Mouse (Mus musculus): Measurements from ENCODE around the gene Ccnjl. TPM values are rescaled to one million over a fixed set of nuclear protein-coding genes. Genes with fewer than 3 reads are reported as not detected.
A peak's percentile ranks its signal among the peaks of the same experiment; 100 is the strongest.

The Ccnjl gene
- polyA plus RNA-seq, 1 experiment from 2014 or later: 23.3 TPM

DNA sequence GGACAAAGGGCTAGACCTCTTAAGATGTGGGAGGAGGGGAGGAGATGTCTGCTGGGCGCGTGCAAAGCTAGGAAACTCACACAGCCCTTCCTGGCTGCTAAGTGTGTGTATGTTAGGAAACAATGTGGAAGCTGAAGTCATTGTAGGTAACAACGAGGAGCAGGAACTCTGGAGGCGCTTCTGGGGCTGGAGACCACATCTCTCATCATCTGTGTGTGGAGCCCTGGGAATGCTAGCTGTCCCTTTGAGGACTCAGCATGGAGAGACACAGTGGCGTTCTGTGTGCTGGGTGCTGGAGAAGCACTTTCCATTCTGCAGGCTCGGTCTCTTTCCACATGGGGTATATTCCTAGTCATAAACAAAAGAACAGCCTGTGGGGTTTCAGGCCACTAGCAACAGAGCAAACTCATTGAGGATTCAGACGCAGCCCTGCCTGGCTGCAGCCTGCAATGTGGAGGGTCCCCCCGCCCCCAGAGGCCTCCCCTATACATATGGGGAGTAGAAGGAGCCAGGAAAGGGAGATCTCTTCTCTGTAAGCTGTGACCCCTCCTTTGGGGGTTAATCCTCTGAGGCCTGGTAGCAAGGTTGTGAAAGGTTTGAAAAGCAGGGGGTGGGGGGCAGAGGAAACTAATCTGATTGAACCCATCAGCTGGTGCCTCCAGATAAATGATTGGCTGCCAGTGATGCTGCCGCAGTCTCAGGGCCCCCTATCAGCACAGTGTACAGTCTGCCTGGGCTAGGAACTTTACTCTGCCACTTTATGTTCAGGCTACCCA, 47.0 kb downstream of the Ccnjl start:
- H3K9ac ChIP-seq: no peak overlapping the region
- peak overlapping the region; percentile 76 for H3K27ac ChIP-seq
- no peaks in the 10 kb centered on the region for H3K27me3 ChIP-seq
- no peak overlapping the region for H3K4me3 ChIP-seq
- peak overlapping the region; percentile 19 for H3K4me2 ChIP-seq
- peaks cover 11% of the 10 kb centered on the region; the same call in 1 of the 2 replicates for H3K36me3 ChIP-seq
- ATAC-seq (ENCODE audit: borderline replicate concordance, extremely low read depth, low FRiP score, low TSS enrichment): peak; percentile 73
- H3K4me1 ChIP-seq: peaks cover 22% of the 10 kb centered on the region
- H3K9me3 ChIP-seq: no peaks in the 10 kb centered on the region
- 16% methylated on average over 9 of the region's 9 CpGs for WGBS

DNA sequence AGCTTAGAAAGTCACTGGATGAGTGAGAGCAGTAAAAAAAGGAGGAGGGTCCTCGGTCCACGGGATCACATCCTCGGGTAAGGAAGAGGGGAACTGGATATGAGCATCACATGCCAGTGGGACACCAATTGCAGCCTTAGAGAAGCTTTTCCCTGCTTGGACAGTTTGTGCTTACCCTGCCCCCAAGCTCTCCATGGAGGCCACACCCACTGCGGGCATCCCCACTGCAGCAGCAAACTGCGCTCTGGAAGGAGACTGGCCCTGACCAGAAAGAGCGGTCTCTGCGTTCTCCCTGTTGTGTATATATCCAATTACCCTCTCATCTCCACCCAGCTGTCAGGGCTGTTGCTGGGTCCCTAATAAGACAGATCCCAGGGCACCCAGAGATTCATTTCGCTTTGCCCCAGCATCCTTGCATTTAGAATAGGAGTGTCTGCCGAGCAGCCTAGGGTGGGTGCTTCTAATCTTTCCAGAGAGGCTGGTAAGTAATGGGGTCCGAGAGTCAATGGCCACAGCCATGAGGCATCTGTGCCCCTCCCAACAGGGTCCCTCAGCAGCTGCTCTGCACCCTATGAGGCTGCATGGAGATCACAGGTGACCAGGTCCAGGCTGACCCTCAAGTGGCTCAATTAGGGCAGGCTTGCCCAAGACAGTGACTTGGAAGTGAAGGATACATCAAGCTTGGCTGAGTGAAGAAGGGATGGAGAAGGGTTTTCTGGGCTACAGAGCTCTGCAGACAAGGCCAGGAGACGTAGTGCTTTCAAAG, 49.3 kb downstream of the Ccnjl start:
- Histone ChIP-seq H3K27me3 (no peaks in the 10 kb centered on the region), H3K27ac (no peak overlapping the region), H3K4me2 (no peak overlapping the region), H3K9ac (no peak overlapping the region), H3K9me3 (no peaks in the 10 kb centered on the region), H3K4me1 (peaks cover 16% of the 10 kb centered on the region), H3K36me3 (peaks cover 25% of the 10 kb centered on the region), H3K4me3 (no peak overlapping the region)
- ATAC-seq (ENCODE audit: borderline replicate concordance, extremely low read depth, low FRiP score, low TSS enrichment): no peak
- 75% methylated on average over 11 of the region's 11 CpGs for WGBS

DNA sequence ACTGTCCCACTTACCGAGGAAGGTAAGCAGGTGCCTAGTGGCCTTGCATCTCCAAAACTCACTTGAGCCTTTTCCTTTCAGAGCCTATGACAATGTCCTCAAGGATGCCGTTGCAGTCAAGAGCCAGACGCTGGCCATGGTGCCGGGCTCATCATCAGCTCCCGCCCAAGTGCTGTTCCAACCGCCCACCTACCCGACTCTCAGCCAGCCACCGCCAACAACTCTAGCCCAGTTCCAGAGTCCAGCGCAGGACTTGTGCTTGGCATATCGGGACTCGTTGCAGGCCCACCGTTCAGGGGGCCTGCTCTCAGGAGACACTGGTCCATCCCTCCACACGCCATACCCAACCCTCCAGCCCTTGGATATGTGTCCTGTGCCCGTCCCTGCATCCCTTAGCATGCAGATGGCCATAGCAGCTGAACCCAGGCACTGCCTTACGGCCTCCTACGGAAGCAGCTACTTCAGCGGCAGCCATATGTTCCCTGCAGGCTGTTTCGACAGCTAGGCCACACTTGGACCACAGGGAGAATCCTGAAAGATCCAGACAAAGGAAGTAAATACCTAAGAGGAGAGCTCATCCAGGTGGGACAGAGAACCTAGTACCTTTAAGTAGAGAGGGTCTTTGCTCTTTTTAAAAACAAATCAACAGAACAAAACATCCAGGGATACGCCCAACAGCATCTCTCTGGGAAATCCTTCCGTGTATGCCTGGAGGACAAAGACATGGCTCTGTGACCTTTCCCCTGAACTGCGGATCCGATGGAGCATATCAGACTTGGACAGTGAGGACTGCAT, 56.8 kb downstream of the Ccnjl start:
- no peaks in the 10 kb centered on the region for H3K9me3 ChIP-seq
- no peaks in the 10 kb centered on the region for H3K27me3 ChIP-seq
- ATAC-seq (ENCODE audit: borderline replicate concordance, extremely low read depth, low FRiP score, low TSS enrichment): no peak; the same call in 1 of the 2 replicates
- 89% methylated on average over 22 of the region's 22 CpGs for WGBS
- peaks cover 5% of the 10 kb centered on the region; the same call in 1 of the 2 replicates for H3K4me1 ChIP-seq
- no peak overlapping the region for H3K9ac ChIP-seq
- H3K4me2 ChIP-seq: no peak overlapping the region
- H3K4me3 ChIP-seq: no peak overlapping the region
- H3K27ac ChIP-seq: no peak overlapping the region
- peaks cover 60% of the 10 kb centered on the region for H3K36me3 ChIP-seq

DNA sequence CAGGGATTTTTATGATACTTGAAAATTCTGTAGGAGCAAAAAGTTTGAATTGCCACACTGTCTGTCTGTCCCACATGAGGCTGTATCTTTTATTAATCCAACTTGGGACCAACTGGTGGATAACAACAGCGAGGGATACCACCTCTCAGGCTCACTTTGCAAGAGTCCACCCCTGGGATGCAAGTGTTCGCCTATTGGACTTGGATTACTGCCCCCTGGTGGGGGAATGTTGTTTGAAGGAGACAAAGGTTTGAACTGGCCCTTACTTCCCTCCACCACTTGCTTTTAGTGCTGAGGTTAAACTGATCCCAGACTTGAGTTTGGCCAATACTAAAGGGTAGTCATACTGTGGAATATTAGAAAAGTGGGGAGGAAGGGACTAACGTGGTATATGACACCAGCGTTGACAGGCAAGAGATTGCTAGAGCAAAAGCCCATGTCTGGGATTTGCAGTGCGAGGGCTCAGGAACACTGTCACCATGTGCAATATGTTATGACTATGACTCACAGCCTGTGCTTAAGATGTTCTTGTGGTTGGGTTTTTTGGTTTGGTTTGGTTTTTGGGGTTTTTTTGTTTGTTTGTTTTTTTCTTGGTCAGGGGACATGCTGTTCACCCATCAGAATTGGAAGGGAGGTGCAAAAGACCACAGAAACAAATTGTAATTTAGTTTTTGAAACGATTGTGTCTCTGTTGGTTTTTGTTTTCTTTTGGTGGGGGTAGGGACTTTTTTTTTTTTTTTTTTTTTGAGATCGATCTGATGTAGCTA, 57.9 kb downstream of the Ccnjl start, which contains the start of gene 4933415A04Rik:
Gene 4933415A04Rik, plus strand, starts transcription at position 717 of the 767 bp plus-strand sequence.
- Histone ChIP-seq H3K9ac (no peak within 1 kb of the TSS), H3K36me3 (peaks cover 51% of the 10 kb centered on the region), H3K9me3 (no peaks in the 10 kb centered on the region), H3K4me2 (no peak within 1 kb of the TSS), H3K4me3 (no peak within 1 kb of the TSS), H3K4me1 (peaks cover 5% of the 10 kb centered on the region; the same call in 1 of the 2 replicates), H3K27ac (no peak within 1 kb of the TSS), H3K27me3 (no peaks in the 10 kb centered on the region)
- 76% methylated on average over 7 of the region's 7 CpGs for WGBS
- no peak for ATAC-seq (ENCODE audit: borderline replicate concordance, extremely low read depth, low FRiP score, low TSS enrichment)

DNA sequence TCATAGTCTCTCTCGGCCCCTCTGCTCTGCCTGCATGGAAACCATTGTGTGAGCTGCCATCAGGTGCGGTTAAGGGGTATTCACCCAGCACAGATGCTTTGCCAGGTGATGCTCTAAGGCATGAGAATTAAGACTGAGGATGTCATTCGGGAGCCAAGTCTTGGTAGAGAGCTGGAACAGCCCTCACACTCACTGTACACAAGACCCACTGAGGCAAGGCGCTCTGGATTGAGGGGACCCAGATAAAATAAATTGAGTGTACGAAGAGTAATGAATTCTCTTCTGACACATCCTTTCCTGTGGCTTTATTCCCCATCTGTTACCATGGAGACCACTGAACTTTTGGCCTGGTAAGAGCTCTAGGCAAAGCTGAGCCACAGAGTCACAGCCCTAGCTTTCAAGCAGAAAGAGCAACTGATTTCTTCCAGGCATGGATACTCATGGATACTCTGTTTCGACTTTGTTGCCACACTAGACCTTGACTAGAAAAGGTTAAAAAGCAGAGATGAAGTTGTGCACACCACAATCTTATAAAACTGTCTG, 61.0 kb downstream of the Ccnjl start:
- ATAC-seq (ENCODE audit: borderline replicate concordance, extremely low read depth, low FRiP score, low TSS enrichment): peak; percentile 53; the same call in 1 of the 2 replicates
- no peak overlapping the region for H3K4me2 ChIP-seq
- no peak overlapping the region for H3K9ac ChIP-seq
- H3K36me3 ChIP-seq: peaks cover 35% of the 10 kb centered on the region
- H3K4me3 ChIP-seq: no peak overlapping the region
- peaks cover 5% of the 10 kb centered on the region; the same call in 1 of the 2 replicates for H3K4me1 ChIP-seq
- H3K27ac ChIP-seq: no peak overlapping the region
- no peaks in the 10 kb centered on the region for H3K9me3 ChIP-seq
- WGBS: 39% methylated on average over 6 of the region's 6 CpGs
- H3K27me3 ChIP-seq: no peaks in the 10 kb centered on the region

DNA sequence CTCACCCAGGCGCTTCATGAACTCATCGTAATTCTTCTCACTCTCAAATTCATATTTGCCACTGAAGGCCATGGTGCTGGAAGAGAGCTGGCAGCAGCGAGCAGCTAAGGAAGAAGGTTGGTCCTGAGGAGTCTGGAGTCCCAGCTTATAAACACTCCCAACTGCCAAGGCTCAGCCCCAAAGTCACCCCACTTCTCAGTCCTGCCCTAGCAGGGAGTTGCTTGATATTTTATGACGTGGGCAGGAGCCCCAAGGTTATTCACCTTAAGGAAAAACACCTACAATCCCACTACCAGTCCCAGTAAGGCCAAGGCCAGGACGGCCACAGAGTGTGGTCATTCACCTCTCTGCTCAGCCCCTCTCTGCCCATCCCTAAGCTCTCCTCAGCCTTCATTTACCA, 72.9 kb downstream of the Ccnjl start, which contains the start of gene Fabp6:
Gene Fabp6, minus strand, starts transcription at position 101 of the 400 bp plus-strand sequence.
- no peak within 1 kb of the TSS for H3K9ac ChIP-seq
- H3K36me3 ChIP-seq: no peaks in the 10 kb centered on the region
- no peaks in the 10 kb centered on the region for H3K4me1 ChIP-seq
- 83% methylated on average over 5 of the region's 5 CpGs for WGBS
- no peak within 1 kb of the TSS for H3K27ac ChIP-seq
- no peak for ATAC-seq (ENCODE audit: borderline replicate concordance, extremely low read depth, low FRiP score, low TSS enrichment)
- no peak within 1 kb of the TSS for H3K4me3 ChIP-seq
- no peaks in the 10 kb centered on the region for H3K27me3 ChIP-seq
- no peaks in the 10 kb centered on the region for H3K9me3 ChIP-seq
- no peak within 1 kb of the TSS for H3K4me2 ChIP-seq

- Histone ChIP-seq H3K9me3 (no peaks in the 10 kb centered on the region), H3K4me1 (no peaks in the 10 kb centered on the region), H3K4me2 (no peak overlapping the region), H3K9ac (no peak overlapping the region), H3K4me3 (no peak overlapping the region), H3K27ac (no peak overlapping the region), H3K27me3 (no peaks in the 10 kb centered on the region), H3K36me3 (no peaks in the 10 kb centered on the region)
- no peak for ATAC-seq (ENCODE audit: borderline replicate concordance, extremely low read depth, low FRiP score, low TSS enrichment)
- WGBS: 81% methylated on average over 2 of the region's 2 CpGs
Measured at GRCm38 (mm10) chr11:43604207-43604606, 75.6 kb downstream of the Ccnjl start.

DNA sequence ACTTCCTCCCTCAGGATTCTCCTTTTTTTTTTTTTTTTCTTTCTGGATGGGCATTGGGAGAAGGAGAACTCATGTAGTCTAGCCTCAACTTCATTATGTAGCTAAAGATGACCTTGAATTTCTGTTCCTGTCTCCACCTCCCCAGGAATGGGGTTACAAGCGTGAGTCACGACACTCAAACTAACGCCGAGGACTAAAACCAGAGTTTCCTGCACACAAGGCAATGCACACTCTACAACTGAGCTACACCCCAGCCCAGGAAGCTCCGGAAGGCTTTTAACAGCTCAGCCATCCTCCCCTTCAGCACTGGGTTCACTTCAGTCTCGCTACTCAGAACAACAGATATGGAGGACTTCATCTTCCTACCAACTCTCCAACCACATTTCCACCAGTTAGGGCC, 76.3 kb downstream of the Ccnjl start:
- Histone ChIP-seq H3K9me3 (no peaks in the 10 kb centered on the region), H3K27ac (no peak overlapping the region), H3K9ac (no peak overlapping the region), H3K27me3 (no peaks in the 10 kb centered on the region), H3K4me1 (no peaks in the 10 kb centered on the region), H3K36me3 (no peaks in the 10 kb centered on the region), H3K4me3 (no peak overlapping the region), H3K4me2 (no peak overlapping the region)
- ATAC-seq (ENCODE audit: borderline replicate concordance, extremely low read depth, low FRiP score, low TSS enrichment): no peak
- WGBS: 82% methylated on average over 6 of the region's 6 CpGs

GRCm38 (mm10) chr11:43605859-43606258, 77.3 kb downstream of the Ccnjl start:
- no peak for ATAC-seq (ENCODE audit: borderline replicate concordance, extremely low read depth, low FRiP score, low TSS enrichment)
- Histone ChIP-seq H3K27ac (no peak overlapping the region), H3K4me2 (no peak overlapping the region), H3K9me3 (no peaks in the 10 kb centered on the region), H3K4me1 (peaks cover 4% of the 10 kb centered on the region), H3K27me3 (no peaks in the 10 kb centered on the region), H3K4me3 (no peak overlapping the region), H3K9ac (no peak overlapping the region), H3K36me3 (no peaks in the 10 kb centered on the region)
- 63% methylated on average over 6 of the region's 6 CpGs for WGBS

GRCm38 (mm10) chr11:43608440-43608839, 79.9 kb downstream of the Ccnjl start:
- no peaks in the 10 kb centered on the region for H3K9me3 ChIP-seq
- H3K36me3 ChIP-seq: no peaks in the 10 kb centered on the region
- no peak overlapping the region for H3K9ac ChIP-seq
- H3K27ac ChIP-seq: no peak overlapping the region
- ATAC-seq (ENCODE audit: borderline replicate concordance, extremely low read depth, low FRiP score, low TSS enrichment): no peak
- H3K4me1 ChIP-seq: peaks cover 8% of the 10 kb centered on the region
- 79% methylated on average over 3 of the region's 3 CpGs for WGBS
- no peaks in the 10 kb centered on the region for H3K27me3 ChIP-seq
- no peak overlapping the region for H3K4me2 ChIP-seq
- H3K4me3 ChIP-seq: no peak overlapping the region

Data from lung, embryonic 15.5 days (tissue).